Mouse (Mus musculus): ENCODE data around the gene Plce1.

GRCm38 (mm10) chr19:38820186-38820804 lies 339.4 kb downstream of the Plce1 start:
- TF ChIP-seq EP300 (IDR thresholded peaks at IDR 0.05; ENCODE audit: low read depth) (peak; percentile 93), CTCF (IDR thresholded peaks at IDR 0.05; ENCODE audit: low read depth) (no peak)
